Mouse (Mus musculus) adrenal gland, adult 2 months (tissue): ENCODE data around the gene Dpp9. TPM values are rescaled to one million over a fixed set of nuclear protein-coding genes. Genes with fewer than 3 reads are reported as not detected.
A peak's percentile ranks its signal among the peaks of the same experiment; 100 is the strongest.

Experiments
- DNase-seq: peaks from one replicate; pipeline ENCODE4 v3.0.0; 2021
- microRNA-seq, 2 experiments: library from miRNA; unstranded; fragments of <30 nt; microRNA quantifications; one replicate each; pipeline ENCODE4 v1.2.0; 2021
- polyA plus RNA-seq: library from polyadenylated mRNA; depleted of rRNA; stranded (reverse); fragments of >200 nt; gene quantifications from 2 replicates; pipeline ENCODE4 v1.2.3, GENCODE M21; 2012; rRNA removed
- total RNA-seq, 2 experiments: library from RNA; stranded (reverse); gene quantifications; 2 replicates each; pipeline ENCODE4 v1.2.3; 2021

Gene Dpp9
- total and polyA plus RNA-seq, 3 experiments = 37.5 to 65.3 (median 39.7) TPM

- peak; percentile 73 for DNase-seq
Measured at GRCm38 (mm10) chr17:56139858-56140595, 78.7 kb downstream of the Dpp9 start, which contains the start of gene Sema6b. Sema6b (minus strand) TSS chr17:56140343.

- DNase-seq = peak; percentile 25
Measured at GRCm38 (mm10) chr17:56139355-56139754, 79.3 kb downstream of the Dpp9 start.

GRCm38 (mm10) chr17:56137839-56138613 lies 80.7 kb downstream of the Dpp9 start:
- DNase-seq = no peak

Small RNA genes lying within 50 kb of the gene (microRNA-seq; reads per million reads assigned to microRNA genes)
- gene Gm44397 (0 reads per million in 2 experiments), gene Mir7b (3,641 to 4,631 reads per million in 2 experiments)

Other genes starting within 250 kb of the Dpp9 start
- gene Shd, start 248.4 kb downstream of the Dpp9 start, total RNA-seq = 1 to 10 TPM in 1 of 2 experiments, under 1 TPM in 1; 0.52 to 1.2 TPM
- gene Shd, start 248.4 kb downstream of the Dpp9 start, polyA plus RNA-seq = 3.2 and 7.8 TPM in 2 replicates
- gene Fsd1, start 232.4 kb downstream of the Dpp9 start, total RNA-seq = 1 to 10 TPM; 1.0 to 2.7 TPM
- 2.3 and 2.7 TPM in 2 replicates for gene Fsd1, start 232.4 kb downstream of the Dpp9 start, polyA plus RNA-seq
- 1 to 10 TPM; 5.6 TPM for gene Stap2, start 213.3 kb downstream of the Dpp9 start, total RNA-seq
- gene Stap2, start 213.3 kb downstream of the Dpp9 start, polyA plus RNA-seq = 5.2 and 8.4 TPM in 2 replicates
- gene Mpnd, start 213.2 kb downstream of the Dpp9 start, total RNA-seq = 10 to 100 TPM; 87.3 to 90.5 TPM
- 179 and 197 TPM in 2 replicates for gene Mpnd, start 213.2 kb downstream of the Dpp9 start, polyA plus RNA-seq
- 10 to 100 TPM; 41.3 to 44.0 TPM for gene Sh3gl1, start 182.3 kb downstream of the Dpp9 start, total RNA-seq
- gene Sh3gl1, start 182.3 kb downstream of the Dpp9 start, polyA plus RNA-seq = 66.4 and 70.6 TPM in 2 replicates
- 1 to 10 TPM; 1.6 to 2.5 TPM for gene Chaf1a, start 178.5 kb downstream of the Dpp9 start, total RNA-seq
- 1.5 and 2.0 TPM in 2 replicates for gene Chaf1a, start 178.5 kb downstream of the Dpp9 start, polyA plus RNA-seq
- 10 to 100 TPM; 83.2 to 83.8 TPM for gene Ubxn6, start 143.9 kb downstream of the Dpp9 start, total RNA-seq
- 67.8 and 91.2 TPM in 2 replicates for gene Ubxn6, start 143.9 kb downstream of the Dpp9 start, polyA plus RNA-seq
- 10 to 100 TPM; 52.7 to 63.7 TPM for gene Hdgfl2, start 139.3 kb downstream of the Dpp9 start, total RNA-seq
- gene Hdgfl2, start 139.3 kb downstream of the Dpp9 start, polyA plus RNA-seq = 93.5 and 97.9 TPM in 2 replicates
- 100 to 1,000 TPM in 1 of 2 experiments, 10 to 100 TPM in 1; 92.6 to 121 TPM for gene Plin4, start 109.1 kb downstream of the Dpp9 start, total RNA-seq
- 100 and 184 TPM in 2 replicates for gene Plin4, start 109.1 kb downstream of the Dpp9 start, polyA plus RNA-seq
- 10 to 100 TPM; 59.5 to 71.9 TPM for gene Plin5, start 101.3 kb downstream of the Dpp9 start, total RNA-seq
- gene Plin5, start 101.3 kb downstream of the Dpp9 start, polyA plus RNA-seq = 42.9 and 91.7 TPM in 2 replicates
- 10 to 100 TPM; 23.9 to 45.5 TPM for gene Lrg1, start 96.9 kb downstream of the Dpp9 start, total RNA-seq
- 134 and 212 TPM in 2 replicates for gene Lrg1, start 96.9 kb downstream of the Dpp9 start, polyA plus RNA-seq
- gene Sema6b, start 78.6 kb downstream of the Dpp9 start, total RNA-seq = 10 to 100 TPM in 1 of 2 experiments, 1 to 10 TPM in 1; 6.3 to 10.2 TPM
- gene Sema6b, start 78.6 kb downstream of the Dpp9 start, polyA plus RNA-seq = 32.9 and 36.5 TPM in 2 replicates
- gene Tnfaip8l1, start 56.4 kb downstream of the Dpp9 start, total RNA-seq = 1 to 10 TPM; 2.0 to 2.4 TPM
- gene Tnfaip8l1, start 56.4 kb downstream of the Dpp9 start, polyA plus RNA-seq = 4.2 and 6.7 TPM in 2 replicates
- gene Mydgf, start 35.0 kb downstream of the Dpp9 start, total RNA-seq = 10 to 100 TPM; 51.8 to 55.3 TPM
- gene Mydgf, start 35.0 kb downstream of the Dpp9 start, polyA plus RNA-seq = 70.5 and 71.0 TPM in 2 replicates
- gene Fem1a, start 37.9 kb upstream of the Dpp9 start, total RNA-seq = 10 to 100 TPM; 27.0 to 32.4 TPM
- gene Fem1a, start 37.9 kb upstream of the Dpp9 start, polyA plus RNA-seq = 44.6 and 46.9 TPM in 2 replicates
- gene Ticam1, start 57.9 kb upstream of the Dpp9 start, total RNA-seq = 10 to 100 TPM; 22.7 to 29.4 TPM
- gene Ticam1, start 57.9 kb upstream of the Dpp9 start, polyA plus RNA-seq = 39.7 and 50.2 TPM in 2 replicates
- gene Plin3, start 74.0 kb upstream of the Dpp9 start, total RNA-seq = 100 to 1,000 TPM in 1 of 2 experiments, 10 to 100 TPM in 1; 65.9 to 101 TPM
- gene Plin3, start 74.0 kb upstream of the Dpp9 start, polyA plus RNA-seq = 43.9 and 51.8 TPM in 2 replicates
- not detected for gene Arrdc5, start 81.4 kb upstream of the Dpp9 start, total RNA-seq
- not detected in 2 replicates for gene Arrdc5, start 81.4 kb upstream of the Dpp9 start, polyA plus RNA-seq
- 1 to 10 TPM; 3.1 to 3.5 TPM for gene Uhrf1, start 84.4 kb upstream of the Dpp9 start, total RNA-seq
- 2.7 and 3.0 TPM in 2 replicates for gene Uhrf1, start 84.4 kb upstream of the Dpp9 start, polyA plus RNA-seq
- 10 to 100 TPM; 37.6 to 37.8 TPM for gene Kdm4b, start 107.2 kb upstream of the Dpp9 start, total RNA-seq
- gene Kdm4b, start 107.2 kb upstream of the Dpp9 start, polyA plus RNA-seq = 53.7 and 56.4 TPM in 2 replicates